Mouse (Mus musculus) lung, embryonic 16.5 days (tissue): ENCODE measurements at regions not wholly inside any gene's neighbourhood (a gene's known extent, or its start where the extent isn't known, plus 50 kb on each side); places are given as distances from the start of the nearest gene placed in this dataset.

Experiments used
- ATAC-seq: fragments of 200-750 bp; cut with Nextera tagmentation; 2 replicates; pipeline ENCODE4 v1.8.0; 2017; ENCODE audit warnings: low read depth, mild to moderate bottlenecking, moderate library complexity
- H3K27ac ChIP-seq: fragments of 300-500 bp; sonication (generic); 2 replicates; pipeline ENCODE4 v1.5.1; 2014; ENCODE audit warnings: mild to moderate bottlenecking, control low read depth, low read length
- H3K27me3 ChIP-seq: fragments of 300-500 bp; sonication (generic); 2 replicates; pipeline ENCODE4 v1.6.1; 2014; ENCODE audit warnings: low read depth, low read length, mixed read lengths; ENCODE audit not compliant: control insufficient read depth, insufficient read depth
- H3K36me3 ChIP-seq: fragments of 300-500 bp; sonication (generic); 2 replicates; pipeline ENCODE4 v1.6.1; 2014; ENCODE audit warnings: low read length; ENCODE audit not compliant: control insufficient read depth, insufficient read depth
- H3K4me1 ChIP-seq: fragments of 300-500 bp; sonication (generic); replicated peaks from 2 replicates; pipeline ENCODE4 v1.6.1; 2014; ENCODE audit warnings: low read length, mixed read lengths; ENCODE audit not compliant: control insufficient read depth, insufficient read depth
- H3K4me2 ChIP-seq: fragments of 300-500 bp; sonication (generic); 2 replicates; pipeline ENCODE4 v1.6.1; 2014; ENCODE audit warnings: low read depth, low read length, control low read depth
- H3K4me3 ChIP-seq: fragments of 300-500 bp; sonication (generic); 2 replicates; pipeline ENCODE4 v1.5.1; 2014; ENCODE audit warnings: mild to moderate bottlenecking, low read length, control low read depth
- H3K9ac ChIP-seq: fragments of 300-500 bp; sonication (generic); 2 replicates; pipeline ENCODE4 v1.6.1; 2014; ENCODE audit warnings: low read length, control low read depth
- H3K9me3 ChIP-seq: fragments of 300-500 bp; sonication (generic); 2 replicates; pipeline ENCODE4 v1.6.1; 2016; ENCODE audit warnings: low read length; ENCODE audit not compliant: control insufficient read depth
- WGBS: fragments of 180-500 bp; shearing (Covaris S2); extraction: QIAGEN DNeasy Blood & Tissue Kit; methylation state at CpG from one replicate; pipeline ENCODE4 v1.1.7; 2014; 5-methylcytosine and 5-hydroxymethylcytosine counted together

DNA sequence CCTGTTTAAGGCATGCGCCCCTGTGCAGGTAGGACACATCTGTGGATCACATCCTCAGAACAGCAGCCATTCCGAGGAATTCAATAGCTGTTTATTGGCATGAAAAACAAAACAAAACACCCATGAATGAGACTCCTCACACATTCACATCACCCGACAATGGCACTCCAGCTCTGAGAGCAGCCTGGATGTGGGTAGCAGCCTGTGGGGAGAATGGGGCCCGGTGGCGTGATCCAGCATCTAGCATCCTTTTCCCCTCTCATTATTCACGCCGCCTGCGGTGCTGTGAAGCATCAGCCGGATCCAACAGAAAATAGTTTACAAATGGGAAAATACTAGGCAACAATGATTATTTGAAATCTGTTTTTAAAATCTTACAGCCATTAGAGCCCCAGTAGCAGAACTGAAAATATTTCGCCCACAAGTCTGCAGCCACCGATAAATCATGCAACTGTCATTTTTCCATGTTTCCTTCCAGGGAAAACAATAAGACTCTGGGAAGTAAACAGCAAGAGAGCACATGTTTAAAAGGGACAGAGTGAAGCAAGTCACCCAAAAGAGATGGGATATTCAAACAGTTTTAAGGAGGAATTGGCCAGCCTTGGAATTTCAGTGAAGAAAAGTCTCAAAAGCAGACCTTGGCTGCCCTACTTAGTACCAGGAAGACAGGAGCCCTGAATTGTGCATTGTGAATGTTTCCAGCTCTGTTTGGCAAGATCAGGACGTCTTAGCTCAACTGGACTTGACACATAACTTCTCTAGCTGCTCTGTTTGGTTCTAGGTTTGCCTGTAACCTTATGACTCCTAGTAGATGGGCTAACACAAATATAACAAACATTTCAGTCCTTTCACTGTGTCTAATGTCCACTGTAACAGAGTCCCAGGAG, 50.2 kb upstream of the Arntl start:
- Histone ChIP-seq H3K9ac (no peak overlapping the region), H3K27ac (no peak overlapping the region), H3K36me3 (no peaks in the 10 kb centered on the region), H3K4me2 (no peak overlapping the region), H3K4me3 (no peak overlapping the region), H3K9me3 (no peaks in the 10 kb centered on the region), H3K4me1 (no peaks in the 10 kb centered on the region; the same call in 1 of the 2 replicates), H3K27me3 (no peaks in the 10 kb centered on the region)
- 67% methylated on average over 12 of the region's 12 CpGs for WGBS
- no peak for ATAC-seq
